Mouse (Mus musculus) liver, adult 2 months (tissue): ENCODE results near the gene Arl9. TPM values are rescaled to one million over a fixed set of nuclear protein-coding genes. Genes with fewer than 3 reads are reported as not detected.
A peak's percentile ranks its signal among the peaks of the same experiment; 100 is the strongest.
"Not testable (repeated sequence)": the region's sequence is repeated elsewhere in the genome, so short reads cannot be mapped to it uniquely, and the experiment has no call there.

Experiments
- DNase-seq: peaks from one replicate; pipeline ENCODE4 v3.0.0-alpha.2; 2011; ENCODE audit warnings: low read depth, low spot score; ENCODE audit errors: extremely low read depth
- H3K27ac ChIP-seq: fragments of 200-500 bp; replicated peaks from 2 replicates; pipeline ENCODE4 v1.5.1; 2012; ENCODE audit warnings: low read depth, mild to moderate bottlenecking, control low read depth, inconsistent platforms, low read length; ENCODE audit not compliant: insufficient read depth
- H3K27me3 ChIP-seq: fragments of 200-500 bp; 2 replicates; pipeline ENCODE4 v1.6.1; 2012; ENCODE audit warnings: mild to moderate bottlenecking, moderate library complexity, low read length, inconsistent platforms; ENCODE audit not compliant: control insufficient read depth, insufficient read depth
- H3K36me3 ChIP-seq: fragments of 200-500 bp; 2 replicates; pipeline ENCODE4 v1.6.1; 2012; ENCODE audit warnings: low read length, inconsistent platforms; ENCODE audit not compliant: control insufficient read depth, insufficient read depth
- H3K4me1 ChIP-seq: fragments of 200-500 bp; 2 replicates; pipeline ENCODE4 v1.6.1; 2011; ENCODE audit warnings: low read length; ENCODE audit not compliant: control insufficient read depth, insufficient read depth
- H3K4me3 ChIP-seq: fragments of 200-500 bp; 2 replicates; pipeline ENCODE4 v1.5.1; 2011; ENCODE audit warnings: low read depth, mild to moderate bottlenecking, control low read depth, low read length, moderate library complexity; ENCODE audit not compliant: insufficient read depth
- H3K79me2 ChIP-seq: fragments of 200-500 bp; 2 replicates; pipeline ENCODE4 v1.6.1; 2012; ENCODE audit warnings: inconsistent platforms, mild to moderate bottlenecking, low read length, moderate library complexity; ENCODE audit not compliant: control insufficient read depth, insufficient read depth
- H3K9ac ChIP-seq: fragments of 200-500 bp; 2 replicates; pipeline ENCODE4 v1.6.1; 2012; ENCODE audit warnings: low read depth, mild to moderate bottlenecking, control low read depth, inconsistent platforms, low read length
- CTCF ChIP-seq: fragments of 200-500 bp; IDR thresholded peaks from 2 replicates; pipeline ENCODE4 v1.5.1; 2011; ENCODE audit warnings: low read depth, low read length, control low read depth
- POLR2A ChIP-seq: fragments of 200-500 bp; IDR thresholded peaks from 2 replicates; pipeline ENCODE4 v1.6.1; 2011; ENCODE audit warnings: low read length, control low read depth; ENCODE audit not compliant: insufficient read depth; ENCODE audit errors: extremely low read depth
- WGBS: fragments of 180-500 bp; shearing (Covaris S2); methylation state at CpG from one replicate; pipeline ENCODE4 v1.1.7; 2018; 5-methylcytosine and 5-hydroxymethylcytosine counted together
- polyA plus RNA-seq: library from polyadenylated mRNA; depleted of rRNA; stranded (reverse); fragments of >200 nt; gene quantifications from 2 replicates; pipeline ENCODE4 v1.2.3, GENCODE M21; 2012
- total RNA-seq: library from RNA; depleted of rRNA; stranded (reverse); fragments of >200 nt; gene quantifications from 2 replicates; pipeline ENCODE4 v1.2.3, GENCODE M21; 2014

Gene Arl9
- total and polyA plus RNA-seq, 2 experiments = 0.33 TPM; not detected in 1

DNA sequence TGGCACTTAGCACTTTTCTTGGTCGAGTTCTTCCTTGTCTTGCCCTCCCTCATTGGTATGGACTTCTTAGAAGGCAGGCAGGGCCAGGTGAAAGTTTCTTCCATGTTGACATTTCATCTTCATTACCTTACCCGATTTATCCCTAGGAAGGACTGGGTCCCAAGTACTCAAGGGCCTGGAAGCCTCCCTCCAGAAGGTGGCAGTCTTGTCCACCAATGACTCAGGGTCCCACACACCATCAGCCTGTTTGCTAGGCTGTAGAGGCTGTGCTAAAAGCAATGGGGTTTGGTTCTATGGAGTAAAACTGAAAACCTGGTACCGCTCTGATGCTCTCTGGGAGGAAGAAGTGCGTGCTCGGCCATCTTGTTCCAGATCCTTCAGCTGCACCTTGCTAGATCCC, 25.9 kb downstream of the Arl9 start:
- no peak for TF ChIP-seq POLR2A
- TF ChIP-seq CTCF = peak; percentile 80
- H3K36me3 ChIP-seq = no peaks in the 10 kb centered on the region
- WGBS = 67% methylated on average over 5 of the region's 5 CpGs
- peak; percentile 16 for DNase-seq
- no peak overlapping the region for H3K4me3 ChIP-seq
- H3K27ac ChIP-seq = no peak overlapping the region
- no peaks in the 10 kb centered on the region for H3K4me1 ChIP-seq
- H3K9ac ChIP-seq = no peak overlapping the region
- H3K79me2 ChIP-seq = no peaks in the 10 kb centered on the region
- no peaks in the 10 kb centered on the region for H3K27me3 ChIP-seq

DNA sequence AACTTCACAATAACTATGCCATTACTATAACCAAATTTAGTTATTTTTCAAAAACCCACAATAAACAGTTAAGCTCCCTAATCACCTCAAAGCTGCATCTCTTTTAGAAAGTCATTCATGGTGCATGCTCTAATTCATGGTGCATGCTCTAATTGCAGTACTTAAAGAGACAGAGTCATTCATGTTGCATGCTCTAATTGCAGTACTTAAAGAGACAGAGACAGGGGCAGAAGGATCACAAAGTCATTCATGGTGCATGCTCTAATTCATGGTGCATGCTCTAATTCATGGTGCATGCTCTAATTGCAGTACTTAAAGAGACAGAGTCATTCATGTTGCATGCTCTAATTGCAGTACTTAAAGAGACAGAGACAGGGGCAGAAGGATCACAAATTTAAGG, 31.2 kb downstream of the Arl9 start:
- H3K79me2 ChIP-seq, H3K36me3 ChIP-seq, H3K27me3 ChIP-seq, H3K27ac ChIP-seq, H3K4me3 ChIP-seq, DNase-seq, H3K4me1 ChIP-seq, H3K9ac ChIP-seq: not testable (repeated sequence)

- Histone ChIP-seq H3K27ac (no peak overlapping the region), H3K4me1 (no peaks in the 10 kb centered on the region), H3K27me3 (no peaks in the 10 kb centered on the region), H3K36me3 (no peaks in the 10 kb centered on the region), H3K4me3 (no peak overlapping the region), H3K9ac (no peak overlapping the region), H3K79me2 (no peaks in the 10 kb centered on the region)
- WGBS = 82% methylated on average over 10 of the region's 10 CpGs
- DNase-seq = peak; percentile 53
- no peak for TF ChIP-seq POLR2A
- no peak for TF ChIP-seq CTCF
Observed at GRCm38 (mm10) chr5:77038451-77038850, 34.6 kb downstream of the Arl9 start.

DNA sequence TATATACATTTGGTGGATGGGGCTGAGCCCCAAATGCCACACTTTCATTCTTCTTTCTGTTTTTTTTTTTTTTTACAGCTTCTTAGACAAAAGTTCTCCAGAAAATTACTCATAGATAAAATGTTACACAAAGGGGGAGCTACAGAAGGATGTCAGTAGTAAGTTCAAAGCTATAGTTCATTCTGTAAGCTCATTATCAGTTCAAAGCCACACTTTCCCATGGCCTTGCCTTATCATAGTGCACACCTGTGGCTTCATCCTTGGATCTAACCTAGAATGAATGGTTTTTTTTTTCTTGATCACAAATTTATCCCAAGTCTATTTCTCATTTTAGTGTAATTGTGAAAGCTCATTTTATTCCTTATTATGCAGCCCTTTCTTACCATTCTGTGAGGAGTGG, 35.5 kb downstream of the Arl9 start:
- Histone ChIP-seq H3K79me2 (no peaks in the 10 kb centered on the region), H3K4me1 (no peaks in the 10 kb centered on the region), H3K4me3 (no peak overlapping the region), H3K36me3 (no peaks in the 10 kb centered on the region), H3K27ac (no peak overlapping the region), H3K27me3 (no peaks in the 10 kb centered on the region), H3K9ac (no peak overlapping the region)
- TF ChIP-seq CTCF (no peak), POLR2A (no peak)
- no peak for DNase-seq

GRCm38 (mm10) chr5:77044362-77044761, 40.5 kb downstream of the Arl9 start:
- no peaks in the 10 kb centered on the region for H3K36me3 ChIP-seq
- H3K27me3 ChIP-seq = no peaks in the 10 kb centered on the region
- WGBS = 70% methylated on average over 5 of the region's 5 CpGs
- no peak overlapping the region for H3K9ac ChIP-seq
- H3K4me1 ChIP-seq = no peaks in the 10 kb centered on the region
- H3K4me3 ChIP-seq = no peak overlapping the region
- DNase-seq = no peak
- H3K79me2 ChIP-seq = no peaks in the 10 kb centered on the region
- H3K27ac ChIP-seq = no peak overlapping the region
- TF ChIP-seq CTCF = no peak
- no peak for TF ChIP-seq POLR2A

GRCm38 (mm10) chr5:77052616-77053015, 48.8 kb downstream of the Arl9 start:
- H3K9ac ChIP-seq = no peak overlapping the region
- H3K27ac ChIP-seq = no peak overlapping the region
- no peaks in the 10 kb centered on the region for H3K27me3 ChIP-seq
- TF ChIP-seq POLR2A (no peak), CTCF (no peak)
- no peak for DNase-seq
- H3K36me3 ChIP-seq = no peaks in the 10 kb centered on the region
- H3K4me3 ChIP-seq = no peak overlapping the region
- H3K79me2 ChIP-seq = no peaks in the 10 kb centered on the region
- H3K4me1 ChIP-seq = no peaks in the 10 kb centered on the region
- 93% methylated on average over 5 of the region's 5 CpGs for WGBS
